Mouse (Mus musculus) heart, embryonic 11.5 days (tissue): ENCODE measurements around the gene Ntsr1. TPM values are rescaled to one million over a fixed set of nuclear protein-coding genes. Genes with fewer than 3 reads are reported as not detected.
A peak's percentile ranks its signal among the peaks of the same experiment; 100 is the strongest.

Experiments
- ATAC-seq: fragments of 200-750 bp; cut with Nextera tagmentation; replicated peaks from 2 replicates; pipeline ENCODE4 v1.8.0; 2017; ENCODE audit warnings: moderate library complexity; ENCODE audit not compliant: insufficient number of reproducible peaks, low FRiP score, low TSS enrichment
- H3K27ac ChIP-seq: fragments of 300-500 bp; sonication (generic); 2 replicates; pipeline ENCODE4 v1.5.1; 2014; ENCODE audit warnings: mild to moderate bottlenecking, low read depth, low read length
- H3K27me3 ChIP-seq: fragments of 300-500 bp; sonication (generic); 2 replicates; pipeline ENCODE4 v1.6.1; 2014; ENCODE audit warnings: mild to moderate bottlenecking, low read length, mixed read lengths; ENCODE audit not compliant: control insufficient read depth, insufficient read depth
- H3K36me3 ChIP-seq: fragments of 300-500 bp; sonication (generic); 2 replicates; pipeline ENCODE4 v1.6.1; 2014; ENCODE audit warnings: mild to moderate bottlenecking, low read length, moderate library complexity, mixed read lengths; ENCODE audit not compliant: control insufficient read depth, insufficient read depth
- H3K4me1 ChIP-seq: fragments of 300-500 bp; sonication (generic); 2 replicates; pipeline ENCODE4 v1.6.1; 2014; ENCODE audit warnings: low read length; ENCODE audit not compliant: control insufficient read depth, insufficient read depth
- H3K4me2 ChIP-seq: fragments of 300-500 bp; sonication (generic); 2 replicates; pipeline ENCODE4 v1.6.1; 2014; ENCODE audit warnings: mild to moderate bottlenecking, moderate library complexity
- H3K4me3 ChIP-seq: fragments of 300-500 bp; sonication (generic); 2 replicates; pipeline ENCODE4 v1.5.1; 2014; ENCODE audit warnings: low read depth, low read length
- H3K9ac ChIP-seq: fragments of 300-500 bp; sonication (generic); 2 replicates; pipeline ENCODE4 v1.6.1; 2014; ENCODE audit warnings: mild to moderate bottlenecking, low read depth, low read length, moderate library complexity
- H3K9me3 ChIP-seq: fragments of 300-500 bp; sonication (generic); replicated peaks from 2 replicates; pipeline ENCODE4 v1.6.1; 2016; ENCODE audit warnings: low read length; ENCODE audit not compliant: control insufficient read depth
- WGBS: fragments of 180-500 bp; shearing (Covaris S2); extraction: QIAGEN DNeasy Blood & Tissue Kit; methylation state at CpG from one replicate; pipeline ENCODE4 v1.1.7; 2014; ENCODE audit not compliant: insufficient replicate concordance; 5-methylcytosine and 5-hydroxymethylcytosine counted together
- polyA plus RNA-seq: library from polyadenylated mRNA; unstranded; fragments of >200 nt; fragmentation: Nextera tagmentation; extraction: Ambion mirVana; gene quantifications from 2 replicates; pipeline ENCODE4 v1.2.1, GENCODE M21; 2014

Ntsr1 gene
- polyA plus RNA-seq, 1 experiment from 2014 or later, result 0.36 TPM

DNA sequence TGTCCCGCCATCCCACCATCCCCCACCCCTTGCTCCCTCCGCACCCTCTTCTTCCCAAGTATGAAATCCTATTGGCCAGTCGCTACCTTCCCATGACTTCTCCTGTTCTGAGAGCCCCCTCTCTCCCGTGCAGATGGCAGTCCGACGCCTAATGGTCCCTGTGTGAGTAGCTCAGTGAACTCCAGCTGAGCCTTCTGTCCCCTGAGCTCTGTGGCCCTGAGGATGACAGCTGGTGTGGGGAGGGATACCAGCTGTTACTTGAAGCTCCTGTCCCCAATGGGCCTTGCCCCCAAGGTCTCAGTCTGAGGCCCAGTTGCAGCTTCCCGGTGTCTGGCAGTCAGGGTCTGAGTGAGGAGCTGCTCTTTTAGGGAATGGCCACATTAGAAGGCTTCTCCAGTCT is 33.3 kb upstream of the Ntsr1 start:
- Histone ChIP-seq H3K27ac (no peak overlapping the region), H3K27me3 (no peaks in the 10 kb centered on the region; the same call in 1 of the 2 replicates), H3K4me2 (no peak overlapping the region), H3K4me1 (peaks cover 4% of the 10 kb centered on the region; the same call in 1 of the 2 replicates), H3K4me3 (no peak overlapping the region), H3K36me3 (no peaks in the 10 kb centered on the region), H3K9ac (no peak overlapping the region), H3K9me3 (no peaks in the 10 kb centered on the region)
- ATAC-seq, result no peak
- 68% methylated on average over 7 of the region's 7 CpGs for WGBS

DNA sequence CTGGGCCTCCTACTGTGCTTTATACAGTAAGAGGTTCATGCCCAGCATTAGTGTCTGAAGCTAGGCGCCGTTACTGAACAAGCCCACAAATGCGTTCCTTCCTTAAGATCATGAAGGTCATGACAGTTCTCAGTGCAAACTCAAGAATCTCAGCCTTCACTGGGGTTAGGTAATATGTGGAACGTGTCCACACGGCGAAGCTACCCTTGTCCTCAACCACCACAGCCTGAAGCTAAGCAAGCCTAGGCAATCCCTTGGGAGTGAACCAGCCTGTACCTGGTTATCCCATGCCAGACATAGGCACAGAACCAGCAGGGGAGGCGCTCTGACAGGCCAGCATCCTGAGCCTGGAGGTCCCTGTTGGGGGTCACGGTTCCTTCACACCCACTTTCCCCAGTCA is 30.9 kb upstream of the Ntsr1 start:
- no peak overlapping the region for H3K4me3 ChIP-seq
- H3K4me1 ChIP-seq, result peaks cover 4% of the 10 kb centered on the region; the same call in 1 of the 2 replicates
- no peak overlapping the region for H3K4me2 ChIP-seq
- no peak overlapping the region for H3K27ac ChIP-seq
- WGBS, result 88% methylated on average over 8 of the region's 8 CpGs
- no peaks in the 10 kb centered on the region; the same call in 1 of the 2 replicates for H3K27me3 ChIP-seq
- no peaks in the 10 kb centered on the region for H3K9me3 ChIP-seq
- H3K9ac ChIP-seq, result no peak overlapping the region
- ATAC-seq, result no peak
- no peaks in the 10 kb centered on the region for H3K36me3 ChIP-seq

DNA sequence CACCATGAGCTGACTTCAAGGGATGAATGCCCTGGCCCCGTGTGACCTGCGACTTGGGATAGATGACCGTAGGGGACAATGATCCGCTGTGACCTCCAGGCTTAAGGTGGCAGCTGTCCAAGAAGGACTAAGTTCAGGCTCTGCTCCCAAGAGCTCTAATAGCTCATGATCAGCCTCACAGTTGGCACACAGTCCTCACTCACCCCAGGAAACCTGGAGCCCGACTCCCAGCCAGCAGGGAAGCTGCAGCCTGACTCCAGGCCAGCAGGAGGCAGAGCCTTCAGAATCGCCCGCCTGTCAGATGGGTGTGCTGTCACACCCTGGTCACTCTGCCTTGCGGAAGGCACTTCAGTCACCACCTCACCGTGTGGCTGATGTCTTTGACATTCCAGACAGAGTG is 30.0 kb upstream of the Ntsr1 start:
- H3K9me3 ChIP-seq, result no peaks in the 10 kb centered on the region
- WGBS, result 50% methylated on average over 9 of the region's 9 CpGs
- H3K27me3 ChIP-seq, result no peaks in the 10 kb centered on the region; the same call in 1 of the 2 replicates
- peaks cover 4% of the 10 kb centered on the region; the same call in 1 of the 2 replicates for H3K4me1 ChIP-seq
- H3K4me2 ChIP-seq, result no peak overlapping the region
- H3K36me3 ChIP-seq, result no peaks in the 10 kb centered on the region
- ATAC-seq, result no peak
- H3K4me3 ChIP-seq, result no peak overlapping the region
- H3K9ac ChIP-seq, result no peak overlapping the region
- no peak overlapping the region for H3K27ac ChIP-seq

DNA sequence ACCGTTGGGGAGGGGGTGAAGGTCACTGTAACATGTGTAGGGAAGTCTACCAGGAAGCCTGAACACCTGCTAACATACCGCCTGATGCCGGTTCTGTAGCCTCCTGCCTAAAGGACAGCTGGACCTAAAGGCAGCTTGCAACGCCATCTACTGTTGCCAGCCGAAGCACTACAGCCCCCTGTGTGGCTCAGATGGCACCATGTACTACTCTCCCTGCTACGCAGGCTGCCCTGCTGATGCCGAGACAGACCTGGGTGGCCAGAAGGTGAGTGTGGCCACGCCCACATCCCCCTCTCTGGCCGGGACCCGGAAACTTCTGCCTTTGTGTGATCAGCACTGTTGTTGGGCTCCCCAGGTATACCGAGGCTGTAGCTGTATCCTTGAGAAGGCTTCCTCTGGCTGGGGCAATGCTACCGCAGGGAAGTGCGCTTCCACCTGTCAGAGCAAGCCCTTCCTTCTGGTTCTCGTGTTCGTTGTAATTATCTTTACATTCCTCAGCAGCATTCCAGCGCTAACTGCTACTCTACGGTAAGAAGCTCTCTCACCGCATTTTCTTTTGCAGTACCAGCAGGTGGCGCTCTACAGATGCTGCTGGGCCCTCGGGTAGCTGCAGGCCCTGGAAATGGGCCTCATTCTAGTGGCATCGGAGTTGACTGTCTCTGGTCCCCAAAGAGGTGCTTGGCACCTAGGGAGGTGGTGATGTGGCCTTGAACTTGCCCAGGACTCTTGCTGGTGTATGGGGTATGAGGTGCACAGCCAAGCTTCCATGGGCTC is 27.3 kb upstream of the Ntsr1 start:
- H3K9ac ChIP-seq, result no peak overlapping the region
- H3K4me1 ChIP-seq, result peaks cover 4% of the 10 kb centered on the region; the same call in 1 of the 2 replicates
- H3K27ac ChIP-seq, result no peak overlapping the region
- peak overlapping the region; percentile 24 for H3K4me2 ChIP-seq
- 7% methylated on average over 21 of the region's 21 CpGs for WGBS
- no peaks in the 10 kb centered on the region; the same call in 1 of the 2 replicates for H3K27me3 ChIP-seq
- no peaks in the 10 kb centered on the region for H3K9me3 ChIP-seq
- ATAC-seq, result 0 out of 2 replicates have a peak, but pooled peaks have one; percentile 43
- H3K4me3 ChIP-seq, result no peak overlapping the region
- H3K36me3 ChIP-seq, result no peaks in the 10 kb centered on the region

DNA sequence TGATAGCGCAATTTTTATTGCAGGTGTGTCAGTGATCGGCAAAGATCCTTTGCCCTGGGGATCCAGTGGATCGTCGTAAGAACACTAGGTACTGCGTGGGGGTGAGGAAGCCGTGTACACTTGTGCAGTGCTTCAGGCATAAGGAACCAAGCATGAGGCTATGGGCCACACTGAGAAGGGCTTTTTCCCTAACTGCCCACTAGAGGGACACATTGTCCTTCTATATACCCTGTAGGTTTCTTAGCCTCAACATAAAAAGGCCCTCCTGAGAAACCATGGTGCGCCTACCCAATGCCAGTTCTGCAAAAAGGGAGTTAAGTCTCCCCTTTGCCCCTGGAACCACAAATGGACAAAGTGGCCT is 26.7 kb upstream of the Ntsr1 start:
- Histone ChIP-seq H3K27ac (no peak overlapping the region), H3K27me3 (no peaks in the 10 kb centered on the region; the same call in 1 of the 2 replicates), H3K4me3 (no peak overlapping the region), H3K36me3 (no peaks in the 10 kb centered on the region), H3K4me1 (peaks cover 4% of the 10 kb centered on the region; the same call in 1 of the 2 replicates), H3K4me2 (no peak overlapping the region; the same call in 1 of the 2 replicates), H3K9me3 (no peaks in the 10 kb centered on the region), H3K9ac (no peak overlapping the region)
- 35% methylated on average over 7 of the region's 7 CpGs for WGBS
- no peak for ATAC-seq

DNA sequence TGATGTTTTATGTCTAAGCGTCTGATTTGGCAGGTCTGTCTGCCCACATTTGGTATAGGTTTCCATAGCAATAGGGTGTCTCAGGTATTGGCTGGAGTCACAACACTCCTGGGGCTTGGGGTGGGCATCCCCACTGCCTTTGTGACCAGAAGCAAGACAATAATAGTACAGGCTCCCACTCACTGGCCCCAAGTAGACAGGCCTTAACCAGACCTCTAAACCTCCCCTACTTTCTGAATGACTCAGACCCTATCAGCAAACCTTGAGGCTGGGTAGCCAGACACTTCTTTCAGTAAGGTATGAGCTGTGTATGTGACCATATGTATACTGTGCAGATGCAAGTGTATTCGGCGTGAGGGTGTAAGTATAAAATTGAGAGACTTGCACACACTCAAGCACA is 24.9 kb upstream of the Ntsr1 start:
- whole genome bisulfite sequencing, result 83% methylated on average over 3 of the region's 3 CpGs
- ATAC-seq, result no peak
- no peak overlapping the region for H3K4me3 ChIP-seq

DNA sequence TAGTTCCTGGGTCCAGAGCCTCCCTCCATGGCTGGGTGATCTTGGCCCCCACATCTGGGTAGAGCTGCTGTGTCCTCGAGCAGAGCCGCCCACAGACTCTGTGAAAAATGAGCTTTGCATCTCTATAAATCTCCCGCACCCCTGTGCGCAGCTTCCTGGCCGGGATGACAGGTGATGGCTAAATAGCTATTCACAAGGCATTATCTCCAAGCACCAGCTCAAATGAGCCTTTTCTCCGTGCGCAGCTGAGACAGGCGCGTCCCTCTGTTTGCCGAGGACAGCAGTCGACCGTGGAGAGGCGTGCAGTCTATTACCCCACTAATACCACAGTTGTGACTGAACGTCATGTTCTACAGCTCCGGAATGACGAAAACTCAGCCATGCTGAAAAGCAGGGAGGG is 17.5 kb upstream of the Ntsr1 start:
- Histone ChIP-seq H3K36me3 (no peaks in the 10 kb centered on the region), H3K27me3 (peaks cover 31% of the 10 kb centered on the region), H3K4me3 (no peak overlapping the region), H3K27ac (no peak overlapping the region), H3K4me2 (no peak overlapping the region), H3K9ac (no peak overlapping the region), H3K9me3 (no peaks in the 10 kb centered on the region), H3K4me1 (no peaks in the 10 kb centered on the region)
- ATAC-seq, result no peak
- WGBS, result 40% methylated on average over 16 of the region's 16 CpGs

More for the DNA sequence above, 24.9 kb upstream of the Ntsr1 start:
- peaks cover 2% of the 10 kb centered on the region; the same call in 1 of the 2 replicates for H3K4me1 ChIP-seq
- no peaks in the 10 kb centered on the region for H3K36me3 ChIP-seq
- H3K27me3 ChIP-seq, result peaks cover 3% of the 10 kb centered on the region; the same call in 1 of the 2 replicates
- no peaks in the 10 kb centered on the region for H3K9me3 ChIP-seq
- H3K27ac ChIP-seq, result no peak overlapping the region
- H3K9ac ChIP-seq, result no peak overlapping the region
- H3K4me2 ChIP-seq, result no peak overlapping the region

DNA sequence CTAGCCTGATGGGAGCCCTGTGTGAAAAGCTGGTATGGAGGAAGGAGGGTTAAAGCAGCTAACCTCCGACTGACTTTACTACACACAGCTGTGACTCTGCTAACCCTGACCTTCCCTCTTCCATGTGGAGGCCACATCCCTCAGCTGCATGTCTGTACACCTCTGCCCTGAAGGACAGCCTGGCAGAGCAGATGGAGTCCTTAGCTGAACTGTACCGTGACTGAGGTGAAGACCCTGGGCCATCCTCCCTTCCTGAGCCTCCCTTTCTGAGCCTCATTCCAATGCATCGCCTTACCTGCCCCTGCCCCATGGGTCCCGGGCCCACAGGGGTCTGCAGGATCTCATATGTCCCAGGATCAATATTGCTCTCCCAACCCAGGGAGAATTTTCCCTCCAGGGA is 14.9 kb upstream of the Ntsr1 start:
- peaks cover 34% of the 10 kb centered on the region for H3K27me3 ChIP-seq
- ATAC-seq, result no peak
- H3K9me3 ChIP-seq, result no peaks in the 10 kb centered on the region
- no peak overlapping the region for H3K9ac ChIP-seq
- no peaks in the 10 kb centered on the region for H3K36me3 ChIP-seq
- no peak overlapping the region for H3K4me2 ChIP-seq
- H3K27ac ChIP-seq, result no peak overlapping the region
- no peaks in the 10 kb centered on the region for H3K4me1 ChIP-seq
- H3K4me3 ChIP-seq, result no peak overlapping the region
- WGBS, result 70% methylated on average over 4 of the region's 4 CpGs

DNA sequence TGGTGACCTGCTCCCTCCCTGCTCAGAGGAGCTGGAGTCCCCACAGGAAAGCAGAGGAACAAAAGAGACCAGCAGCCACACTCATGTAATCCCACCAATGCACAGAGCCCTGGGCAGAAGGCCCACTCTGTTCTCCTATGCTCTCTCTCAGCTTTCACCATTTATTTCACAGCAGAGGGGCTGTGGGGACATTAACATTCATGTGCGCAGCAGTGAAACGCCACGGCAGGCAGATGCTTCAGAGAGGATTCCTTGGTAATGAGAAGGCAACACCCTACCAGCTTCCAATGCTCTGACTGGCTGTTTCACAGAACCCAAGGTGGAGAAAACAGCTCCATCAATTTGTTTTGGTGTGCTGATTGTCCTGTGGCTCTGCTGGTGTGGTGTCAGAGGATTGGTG is 14.5 kb upstream of the Ntsr1 start:
- H3K27me3 ChIP-seq, result peaks cover 35% of the 10 kb centered on the region
- H3K4me3 ChIP-seq, result no peak overlapping the region
- H3K9me3 ChIP-seq, result no peaks in the 10 kb centered on the region
- no peaks in the 10 kb centered on the region for H3K4me1 ChIP-seq
- H3K36me3 ChIP-seq, result no peaks in the 10 kb centered on the region
- 69% methylated on average over 3 of the region's 3 CpGs for WGBS
- no peak overlapping the region for H3K9ac ChIP-seq
- H3K4me2 ChIP-seq, result no peak overlapping the region
- H3K27ac ChIP-seq, result no peak overlapping the region
- no peak for ATAC-seq
